27 mouse cellular contexts compared by ENCODE assay signal in genomic region chr11:77672746-77673145, GRCm38 (mm10). TPM values are rescaled to one million over a fixed set of nuclear protein-coding genes. Genes with fewer than 3 reads are reported as not detected.
A peak's percentile ranks its signal among the peaks of the same experiment; 100 is the strongest.
DNase-seq lines count a peak whose midpoint lies in the region; ATAC-seq and TF ChIP-seq lines count a peak whose summit lies in the region.
"Had no signal": no experiment of that assay in that cellular context is flagged by ENCODE, and none has a peak within 500 bp of the region (broad histone marks: within the 10 kb centered on the region; RNA-seq: fewer than 3 reads in every experiment).

No protein-coding gene starts in this region.

- no peak overlapping the region for H3K9ac ChIP-seq in ES-E14 (ENCODE audit: insufficient read depth, low read depth, low read length, poor library complexity, severe bottlenecking)
- no peak overlapping the region for H3K9ac ChIP-seq in liver, postnatal 0 days (replicated peaks)
- H3K9ac ChIP-seq: embryonic facial prominence, embryonic 12.5 days; forebrain, embryonic 12.5 days had no signal

- H3K27me3 ChIP-seq in E14TG2a.4 (ENCODE audit: insufficient read depth, low read length), result no peaks in the 10 kb centered on the region
- no peaks in the 10 kb centered on the region for H3K27me3 ChIP-seq in liver, postnatal 0 days (ENCODE audit: insufficient read depth, low read length)
- H3K27me3 ChIP-seq: CH12.LX; embryonic facial prominence, embryonic 12.5 days; forebrain, embryonic 12.5 days had no signal

- H3K27ac ChIP-seq in ES-E14 (ENCODE audit: insufficient read depth, low read depth, low read length, poor library complexity, severe bottlenecking), result peak overlapping the region; percentile 75; the same call in 1 of the 2 replicates
- H3K27ac ChIP-seq in liver, postnatal 0 days (ENCODE audit: low read depth), result no peak overlapping the region
- H3K27ac ChIP-seq: embryonic facial prominence, embryonic 10.5 days; embryonic facial prominence, embryonic 12.5 days; forebrain, embryonic 10.5 days; forebrain, embryonic 12.5 days had no signal

- no peak for TF ChIP-seq EP300 in liver, postnatal 0 days (IDR thresholded peaks at IDR 0.05; ENCODE audit: low read depth)

- WGBS in liver, postnatal 0 days (ENCODE audit: insufficient replicate concordance), result 89% methylated on average over 2 of the region's 2 CpGs

- DNase-seq in ES-E14 (ENCODE audit: low read depth, low spot score), result no peak
- peak; percentile 60 for DNase-seq in NIH3T3 (ENCODE audit: low read depth)
- no peak for DNase-seq in liver, postnatal 0 days
- no peak for DNase-seq in layer of hippocampus, adult 9-11 months
- no peak for DNase-seq in heart, postnatal 4 days
- DNase-seq in frontal cortex, postnatal 10 days (ENCODE audit: low spot score in 2 of 2), result no peak
- DNase-seq: adrenal gland, adult 8-10 months; adrenal gland, postnatal 14 days; adrenal gland, postnatal 36 days; cerebellum, adult 11-12 months; cerebellum, adult 2 months; cerebellum, adult 9-10 months; cerebellum, postnatal 10 days; cerebellum, postnatal 25 days had no signal

- in situ Hi-C loops in ES-E14 (cut with MboI; ENCODE audit: low sequenced_read_pairs in 2 of 2, unreplicated experiment in 2 of 2), result no loop called here

- 0 out of 2 replicates have a peak overlapping the region, but pooled peaks have one; percentile 29 for H3K4me3 ChIP-seq in E14TG2a.4 (replicated peaks; ENCODE audit: low read length)
- no peak overlapping the region for H3K4me3 ChIP-seq in ES-E14 (ENCODE audit: insufficient read depth in 1 of 2, low read depth in 1 of 2, low read length in 2 of 2, poor library complexity in 1 of 2, severe bottlenecking in 1 of 2)
- no peak overlapping the region for H3K4me3 ChIP-seq in liver, postnatal 0 days (ENCODE audit: low read depth, low read length)
- H3K4me3 ChIP-seq: embryonic facial prominence, embryonic 10.5 days; embryonic facial prominence, embryonic 12.5 days; erythroblast, embryonic 14.5 days; forebrain, embryonic 10.5 days; forebrain, embryonic 12.5 days had no signal

- H3K36me3 ChIP-seq in E14TG2a.4 (ENCODE audit: insufficient read depth, low read length) (no peaks in the 10 kb centered on the region), ES-E14 (ENCODE audit: control insufficient read depth, insufficient read depth, low read length, poor library complexity, severe bottlenecking) (no peaks in the 10 kb centered on the region)
- no peaks in the 10 kb centered on the region for H3K36me3 ChIP-seq in liver, postnatal 0 days (replicated peaks; ENCODE audit: insufficient read depth, low read length)
- H3K36me3 ChIP-seq: embryonic facial prominence, embryonic 10.5 days; embryonic facial prominence, embryonic 12.5 days; forebrain, embryonic 10.5 days; forebrain, embryonic 12.5 days had no signal

- no peak for TF ChIP-seq CTCF in E14TG2a.4 (conservative IDR thresholded peaks at IDR 0.05; ENCODE audit: low read length)
- TF ChIP-seq CTCF in liver, postnatal 0 days (IDR thresholded peaks at IDR 0.05; ENCODE audit: low read depth), result no peak

- H3K4me1 ChIP-seq in E14TG2a.4 (replicated peaks; ENCODE audit: low read depth, low read length) (peaks cover 54% of the 10 kb centered on the region), ES-E14 (ENCODE audit: control insufficient read depth in 2 of 2, insufficient read depth in 2 of 2, low read length in 2 of 2, poor library complexity in 1 of 2) (peaks cover 7% of the 10 kb centered on the region in 2 experiments)
- H3K4me1 ChIP-seq in liver, postnatal 0 days (ENCODE audit: insufficient read depth), result no peaks in the 10 kb centered on the region
- H3K4me1 ChIP-seq: embryonic facial prominence, embryonic 10.5 days; embryonic facial prominence, embryonic 12.5 days; forebrain, embryonic 10.5 days; forebrain, embryonic 12.5 days had no signal

- no peak overlapping the region for H3K4me2 ChIP-seq in liver, postnatal 0 days (ENCODE audit: low read depth, low read length)
- H3K4me2 ChIP-seq: embryonic facial prominence, embryonic 12.5 days; forebrain, embryonic 12.5 days had no signal

- no peak for ATAC-seq in liver, postnatal 0 days
- ATAC-seq: CD4-positive, CD25-positive, alpha-beta regulatory T cell, adult 4 months; forebrain, embryonic 14.5 days; forebrain, embryonic 16.5 days had no signal

- H3K9me3 ChIP-seq in E14TG2a.4 (ENCODE audit: low read length), result no peaks in the 10 kb centered on the region
- H3K9me3 ChIP-seq in ES-E14 (ENCODE audit: control insufficient read depth, insufficient read depth, low read depth, low read length), result no peaks in the 10 kb centered on the region
- H3K9me3 ChIP-seq in liver, postnatal 0 days (ENCODE audit: low read length), result no peaks in the 10 kb centered on the region

TF ChIP-seq in ES-E14, 5 proteins besides CTCF, POLR2A, EP300 and RAD21:
- no peak for TF ChIP-seq ZC3H11A (IDR thresholded peaks at IDR 0.05; ENCODE audit: borderline replicate concordance, low read depth, low read length)
- TF ChIP-seq ZNF384 (IDR thresholded peaks at IDR 0.05; ENCODE audit: low read depth, low read length), result no peak
- TF ChIP-seq CHD2 (IDR thresholded peaks at IDR 0.05; ENCODE audit: low read depth, low read length), result no peak
- TF ChIP-seq HCFC1 (IDR thresholded peaks at IDR 0.05; ENCODE audit: borderline replicate concordance, insufficient read depth, low read length), result no peak
- no peak for TF ChIP-seq MAFK (IDR thresholded peaks at IDR 0.05; ENCODE audit: insufficient read depth, low read depth, low read length)

RNA-seq across cellular contexts. Expression of gene Nufip2, which starts 13.2 kb away (rescaled TPM):
- 153 and 165 TPM in 2 replicates for total RNA-seq in ES-E14 (2012; rRNA removed)
- polyA plus RNA-seq in liver, postnatal 0 days (2015; fragmentation: Nextera tagmentation; extraction: Ambion mirVana), result 2.0 and 2.4 TPM in 2 replicates
- 10 to 100 TPM; 61.0 to 62.2 TPM for total RNA-seq in heart, postnatal 4 days (2021)

RNA-seq across cellular contexts. Expression of gene Cryba1, which starts 52.3 kb away (rescaled TPM):
- total RNA-seq in ES-E14 (2012; rRNA removed), result 0.32 TPM in 1 of 2 replicates, not detected in the other
- not detected in 2 replicates for polyA plus RNA-seq in liver, postnatal 0 days (2015; fragmentation: Nextera tagmentation; extraction: Ambion mirVana)
- not detected for total RNA-seq in heart, postnatal 4 days (2021)
- total RNA-seq: adrenal gland, adult 8-10 months; adrenal gland, postnatal 14 days; adrenal gland, postnatal 36 days; CH12.LX; MEL had no signal
- polyA plus RNA-seq: CD4-positive, CD25-positive, alpha-beta regulatory T cell, adult 4 months; cerebellum, adult 2 months; cortical plate, adult 2 months; embryonic facial prominence, embryonic 14.5 days; erythroblast, embryonic 14.5 days had no signal
